Mouse (Mus musculus) neutrophil, adult 5-6 weeks (primary cell): ENCODE measurements around the gene St3gal4. TPM values are rescaled to one million over a fixed set of nuclear protein-coding genes. Genes with fewer than 3 reads are reported as not detected.

Source experiments
- ATAC-seq: fragments of 151-379, 151-347 bp; 2 replicates; pipeline ENCODE4 v1.8.0; 2017; ENCODE audit warnings: mild to moderate bottlenecking, moderate TSS enrichment; ENCODE audit not compliant: insufficient number of reproducible peaks, poor library complexity, low FRiP score, severe bottlenecking; ENCODE audit errors: extremely low read depth
- total RNA-seq: library from RNA; stranded (forward); fragments of 200-1000 nt; gene quantifications from 2 replicates; pipeline ENCODE4 v1.2.3, GENCODE M21; 2017

The St3gal4 gene
- total RNA-seq, 1 experiment from 2014 or later, result 78.0 TPM

DNA sequence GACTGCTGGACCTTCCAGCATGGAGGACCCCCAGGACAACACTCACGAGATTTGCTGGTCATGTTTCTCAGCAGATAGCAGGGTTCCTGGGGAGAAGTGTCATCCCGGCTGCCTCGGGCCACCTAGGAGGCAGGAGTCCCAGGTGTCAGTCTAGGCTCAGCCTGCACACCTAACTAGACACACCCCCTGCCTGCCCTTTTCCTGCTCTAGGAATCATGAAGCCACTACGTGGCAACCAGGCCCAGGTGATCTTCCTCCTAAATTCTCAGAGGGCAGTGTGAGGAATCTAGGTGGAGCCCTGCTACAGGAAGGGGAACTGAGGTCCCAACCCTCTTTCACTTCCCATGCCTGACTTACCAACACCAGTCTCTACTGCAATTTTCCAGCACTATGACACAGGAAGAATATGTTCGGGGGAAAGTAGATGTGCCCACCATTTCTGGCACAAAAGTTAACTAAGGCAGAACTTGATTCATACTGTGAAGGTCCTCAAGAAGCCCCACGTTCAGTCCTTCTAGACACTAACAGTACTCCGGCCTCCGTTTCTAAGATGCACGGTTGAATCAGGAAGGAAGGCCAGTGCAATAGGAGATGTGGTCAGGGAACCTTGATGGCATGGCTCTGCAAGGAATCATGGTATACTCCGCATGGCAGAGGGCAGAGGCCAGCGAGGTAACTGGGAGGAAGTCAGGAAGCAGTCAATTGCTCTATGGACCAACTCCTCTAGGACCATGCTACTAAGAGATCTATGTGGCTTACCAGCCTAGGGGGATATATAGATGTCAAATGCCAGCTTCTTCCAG is 63.3 kb downstream of the St3gal4 start:
- ATAC-seq, result no peak

GRCm38 (mm10) chr9:35053669-35054068 is 65.4 kb downstream of the St3gal4 start:
- ATAC-seq, result no peak

- ATAC-seq, result no peak
Observed at GRCm38 (mm10) chr9:35053081-35053480, 66.0 kb downstream of the St3gal4 start.

- no peak for ATAC-seq
Observed at GRCm38 (mm10) chr9:35052671-35053070, 66.4 kb downstream of the St3gal4 start.

GRCm38 (mm10) chr9:35051666-35052065 is 67.4 kb downstream of the St3gal4 start:
- no peak for ATAC-seq

DNA sequence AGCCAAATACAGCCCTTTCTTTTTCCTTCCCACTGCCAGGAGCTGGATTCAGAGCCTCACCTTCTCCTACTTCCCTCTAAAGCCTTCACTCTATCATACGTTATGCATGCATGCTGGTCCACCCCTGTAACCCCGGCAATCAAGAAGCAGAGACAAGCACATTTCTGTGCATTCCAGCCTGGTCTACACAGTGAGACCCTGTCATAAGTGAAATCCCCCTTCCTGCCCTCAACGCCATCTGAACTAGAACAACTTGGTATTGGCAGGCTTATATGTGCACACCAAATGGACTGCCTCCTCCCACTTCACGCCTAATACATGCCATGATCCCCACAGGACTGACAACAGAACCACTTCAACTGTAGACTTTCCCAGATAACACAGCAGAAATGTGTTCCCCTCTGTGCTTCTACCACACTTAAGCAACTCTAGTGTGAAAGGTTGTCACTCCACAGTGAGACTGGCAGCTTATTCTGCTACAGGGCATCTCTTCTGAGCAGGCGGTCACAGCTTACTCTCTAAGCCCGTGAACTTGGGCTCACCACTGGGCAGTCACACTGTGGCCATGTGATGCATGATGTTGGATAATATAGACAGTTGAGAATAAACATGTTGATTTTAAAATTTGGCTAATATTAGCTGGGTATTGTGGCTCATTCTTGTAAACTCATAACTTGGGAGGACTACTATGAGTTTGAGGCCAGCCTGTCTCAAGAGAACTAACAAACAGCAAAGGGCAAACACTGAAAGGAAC is 68.2 kb downstream of the St3gal4 start:
- no peak for ATAC-seq

GRCm38 (mm10) chr9:35049891-35050527 is 69.1 kb downstream of the St3gal4 start:
- ATAC-seq, result no peak; the same call in 1 of the 2 replicates

DNA sequence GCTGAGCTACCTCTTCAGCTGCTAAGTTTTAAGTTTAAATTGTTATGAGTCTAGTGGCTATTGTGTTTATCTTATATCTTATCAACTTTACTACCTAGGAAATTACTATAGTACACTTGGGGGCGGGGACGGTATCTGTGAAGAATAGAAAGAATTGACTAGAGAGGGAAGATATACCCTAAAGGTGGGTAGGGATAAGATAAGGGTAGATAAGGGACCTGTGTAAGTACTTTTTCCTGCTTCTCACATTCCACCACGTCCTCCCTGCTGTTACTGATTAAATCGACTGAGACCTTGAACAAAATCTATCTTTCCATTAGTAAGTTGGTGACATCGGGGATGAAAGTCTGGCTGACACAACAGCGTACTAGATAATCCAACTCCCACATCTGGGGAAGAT is 70.6 kb downstream of the St3gal4 start:
- no peak for ATAC-seq

DNA sequence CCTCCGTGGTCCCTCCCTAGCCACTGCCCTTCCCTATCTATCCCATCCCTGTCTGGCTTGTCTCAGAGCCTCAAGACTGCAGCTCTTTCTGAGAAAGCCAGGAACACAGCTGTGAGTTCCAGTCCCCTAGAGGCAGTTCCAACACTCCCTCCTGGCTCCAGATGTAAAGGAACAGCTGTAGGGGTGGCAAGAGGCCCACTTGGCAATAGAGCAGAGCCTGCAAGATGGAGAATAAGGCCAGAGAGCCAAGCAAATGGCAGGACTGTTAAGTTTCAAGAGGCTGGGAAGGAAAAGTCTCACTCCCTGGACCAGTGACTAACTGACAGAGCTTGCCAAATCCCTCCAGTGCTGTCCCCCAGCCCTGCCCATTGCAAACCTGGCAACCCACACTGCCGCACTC is 73.3 kb downstream of the St3gal4 start:
- no peak for ATAC-seq

- ATAC-seq, result no peak
Observed at GRCm38 (mm10) chr9:35045031-35045531, 74.0 kb downstream of the St3gal4 start.

- ATAC-seq, result no peak
Observed at GRCm38 (mm10) chr9:35044458-35044857, 74.6 kb downstream of the St3gal4 start.

- no peak for ATAC-seq
Observed at GRCm38 (mm10) chr9:35043619-35044018, 75.4 kb downstream of the St3gal4 start.

DNA sequence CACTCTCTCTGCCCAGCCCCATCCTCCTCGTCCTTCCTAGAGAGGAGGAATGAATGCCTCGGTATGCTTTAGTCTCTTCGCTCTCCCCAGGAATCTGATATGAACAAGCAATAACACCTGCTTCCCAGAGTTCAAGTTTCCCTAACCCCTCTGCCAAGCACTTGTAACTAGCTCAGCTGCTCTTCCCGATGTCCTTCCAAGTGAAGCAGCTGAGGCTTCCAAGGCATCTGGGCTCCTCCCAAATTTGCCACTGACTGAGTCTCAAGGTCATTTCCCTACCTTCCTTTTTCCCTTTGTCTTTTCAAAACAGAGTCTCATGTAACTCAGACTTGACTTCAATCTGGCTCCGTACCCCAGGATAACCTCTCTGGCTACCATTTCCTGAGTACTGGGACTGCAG is 77.6 kb downstream of the St3gal4 start:
- no peak for ATAC-seq

- ATAC-seq, result no peak
Observed at GRCm38 (mm10) chr9:35039846-35040245, 79.2 kb downstream of the St3gal4 start.

DNA sequence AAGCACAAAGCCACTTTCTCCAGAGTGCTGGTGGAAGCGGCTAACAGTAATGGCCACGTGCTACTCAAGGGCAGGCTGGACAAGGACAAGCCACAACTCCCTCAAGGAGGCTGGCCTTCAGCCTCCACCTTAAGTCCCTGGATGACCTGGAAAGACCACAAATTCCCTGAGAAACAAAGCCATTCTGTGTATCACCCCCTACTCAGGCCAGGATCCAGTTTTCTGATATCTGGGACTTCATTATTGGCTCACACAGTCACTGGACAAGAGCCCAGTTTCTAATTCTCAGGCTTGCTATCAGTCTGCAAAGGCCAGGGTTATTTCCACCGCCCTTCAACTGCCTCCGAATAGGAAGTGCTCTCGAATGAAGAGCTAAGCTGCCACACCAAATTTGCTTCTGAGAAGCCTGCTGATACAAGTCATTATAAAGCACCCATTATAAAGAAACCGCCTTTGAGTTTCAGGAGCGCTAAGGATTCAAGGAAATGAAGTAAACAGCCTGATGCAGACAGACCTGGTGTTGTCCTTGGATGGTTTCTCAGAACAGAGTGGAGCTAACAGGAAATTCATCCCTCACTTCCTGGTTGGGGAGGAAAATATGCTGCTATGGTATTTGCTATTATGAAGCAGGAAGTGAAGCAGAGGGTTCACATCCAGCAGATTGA is 80.0 kb downstream of the St3gal4 start:
- ATAC-seq, result no peak

- ATAC-seq, result no peak
Observed at GRCm38 (mm10) chr9:35035074-35035473, 84.0 kb downstream of the St3gal4 start.

- ATAC-seq, result no peak
Observed at GRCm38 (mm10) chr9:35032457-35032856, 86.6 kb downstream of the St3gal4 start.

DNA sequence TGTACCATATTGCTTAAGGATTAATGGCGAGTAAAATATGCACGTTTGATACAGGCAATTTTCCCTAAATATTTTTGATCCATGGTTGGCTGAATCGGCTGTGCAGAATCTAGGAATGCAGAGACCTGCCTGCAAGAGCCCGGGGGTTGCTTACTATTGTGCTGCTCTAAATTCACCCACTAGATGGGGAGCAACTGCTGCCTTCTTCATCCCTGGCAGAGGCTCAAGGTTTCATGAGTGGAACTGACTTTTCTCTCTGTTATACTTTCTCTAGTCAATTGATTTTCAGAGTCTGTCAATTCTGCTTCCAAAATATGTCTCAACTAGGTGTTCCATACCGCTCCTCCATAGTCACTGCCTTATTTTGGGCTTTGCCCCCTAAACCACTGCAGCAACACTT is 88.2 kb downstream of the St3gal4 start:
- ATAC-seq, result no peak

DNA sequence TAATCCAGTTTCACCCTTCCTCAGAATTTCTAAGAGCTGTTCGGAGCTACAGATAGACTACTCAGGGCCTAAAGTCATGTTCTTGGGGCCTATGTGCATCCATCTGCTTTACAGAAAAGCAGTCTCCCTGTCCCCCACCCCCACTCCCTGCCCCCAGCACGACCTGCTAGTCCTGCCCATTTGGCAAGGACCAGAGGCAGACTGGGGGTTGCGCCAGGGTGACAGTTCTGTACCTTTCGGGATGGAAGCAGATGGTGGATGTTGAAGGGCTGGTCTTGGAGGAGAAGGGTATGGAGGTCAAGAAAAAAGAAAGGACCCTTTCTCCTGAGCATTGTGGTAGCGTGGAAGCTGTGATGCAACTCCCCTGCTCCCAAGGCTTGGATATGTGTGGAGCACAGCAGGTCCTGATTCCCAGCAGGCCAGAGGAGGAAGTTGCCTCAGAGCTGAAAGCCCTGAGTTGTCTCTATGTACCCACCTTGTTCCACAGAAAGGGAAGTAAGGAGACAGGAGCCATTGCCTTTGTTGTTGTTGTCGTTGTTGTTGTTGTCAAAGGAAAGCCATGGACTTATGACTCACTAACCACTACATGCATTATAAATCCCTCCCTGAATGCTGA is 91.6 kb downstream of the St3gal4 start:
- ATAC-seq, result no peak
